Mouse (Mus musculus): Measurements from ENCODE around the gene Colca2.
A peak's percentile ranks its signal among the peaks of the same experiment; 100 is the strongest.

Colca2 gene

DNA sequence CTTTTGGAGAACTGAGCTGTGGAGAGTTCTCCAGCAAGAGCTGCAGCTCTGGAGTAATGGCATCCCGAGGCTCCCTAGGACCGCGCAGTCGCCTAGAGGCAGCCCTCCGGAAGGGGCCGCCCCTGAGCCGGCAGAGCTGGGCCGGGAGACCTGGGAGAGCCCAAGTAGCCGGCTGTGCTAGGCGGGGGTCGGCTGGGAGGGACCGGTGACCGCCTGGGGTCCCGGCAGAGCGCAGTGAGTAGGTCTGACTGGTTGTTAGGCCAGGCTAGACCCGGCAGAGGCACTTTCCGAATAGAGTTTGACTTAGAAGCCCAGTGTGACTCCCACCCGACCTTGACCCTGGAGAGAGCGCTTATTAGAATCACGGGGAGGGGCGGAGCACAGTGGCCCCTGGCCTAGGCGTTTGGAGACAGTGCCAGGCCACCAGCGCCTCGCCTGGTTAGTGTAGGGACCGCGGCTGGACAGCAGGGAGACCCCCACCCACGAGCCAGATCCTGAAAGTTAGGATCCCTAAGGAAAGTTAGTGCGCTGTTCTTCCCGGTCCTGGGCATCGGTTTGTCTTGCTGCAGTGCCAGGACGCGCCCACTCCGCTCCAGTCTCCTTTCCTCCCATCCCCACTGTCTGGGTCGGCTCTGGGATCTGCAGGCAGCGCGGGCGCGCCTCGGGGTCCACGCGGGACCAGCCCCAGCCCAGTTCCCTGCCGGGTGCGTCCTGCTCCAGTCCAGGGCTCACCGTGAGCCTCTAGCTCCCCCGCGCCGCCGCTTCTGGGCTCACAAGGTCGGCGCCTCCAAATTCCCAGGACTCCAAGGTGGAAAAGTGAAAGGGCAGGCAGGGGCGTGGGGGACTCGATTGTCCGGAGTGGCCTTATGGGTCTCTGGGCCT lies at the start of gene Colca2:
Colca2 (minus strand) TSS at position 70 of the 882 bp plus-strand sequence.
- DNase-seq (ENCODE audit: low spot score in 2 of 2): peak; percentile 37 to 71

DNA sequence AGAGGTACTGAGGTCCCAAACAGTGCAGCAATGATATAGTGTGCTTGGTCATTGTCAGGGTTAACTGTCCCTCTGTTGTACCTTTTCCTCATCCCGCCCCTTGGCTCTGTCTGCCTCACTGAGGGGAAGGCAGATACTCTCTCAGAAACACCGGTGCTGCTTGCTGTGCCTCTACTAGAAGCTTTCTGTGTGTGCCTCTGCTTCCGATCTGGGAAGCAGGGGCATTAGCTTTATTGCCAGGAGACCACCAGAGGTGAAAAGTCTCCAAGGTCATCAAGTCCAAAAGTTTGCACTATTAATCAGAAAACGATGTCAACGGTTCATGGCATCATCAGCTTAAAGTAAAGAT lies 49.2 kb upstream of the Colca2 start:
- no peak for DNase-seq (ENCODE audit: low spot score in 2 of 2)

DNA sequence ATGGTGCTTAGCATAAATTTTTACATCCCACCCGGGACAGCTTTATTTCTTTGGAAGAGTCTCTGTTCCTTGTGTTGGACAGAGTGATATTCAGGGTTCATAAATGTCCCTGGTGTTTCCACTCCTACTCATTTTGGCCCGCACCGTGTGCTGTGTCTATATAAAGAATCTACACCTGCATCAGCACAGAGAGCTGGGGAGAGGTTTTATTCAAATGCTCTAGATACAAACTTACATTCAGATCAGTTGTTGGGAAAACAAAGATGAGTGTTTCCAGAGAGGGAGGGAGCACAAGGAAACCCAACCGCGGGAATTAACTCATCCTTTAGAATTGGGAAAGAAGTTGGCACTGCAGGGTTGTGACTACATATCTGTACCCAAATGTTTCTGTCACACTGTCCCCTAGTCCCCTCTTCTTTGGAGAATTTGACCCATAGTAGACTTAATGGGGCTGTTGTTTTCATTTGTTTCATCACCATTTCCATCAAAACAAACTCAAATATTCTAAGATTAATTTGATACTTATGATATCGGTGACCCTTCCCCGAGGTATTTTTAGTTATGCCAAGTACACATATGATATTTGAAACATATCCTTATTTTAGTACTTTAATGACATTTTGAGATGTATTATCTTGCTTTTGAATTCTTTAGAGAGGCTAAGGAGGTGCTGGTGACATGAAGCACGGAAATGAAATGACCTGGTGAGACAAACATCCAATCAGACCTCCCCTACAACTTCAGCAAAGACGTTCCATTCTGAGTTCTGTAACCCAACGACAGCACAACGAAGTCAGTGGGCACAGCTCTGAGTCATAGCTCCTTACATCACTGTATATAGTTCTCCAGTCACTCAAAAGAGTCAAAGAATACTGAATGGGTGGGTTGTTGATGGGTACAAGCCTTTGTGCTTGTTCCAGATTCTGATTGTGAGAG lies 48.5 kb upstream of the Colca2 start:
- DNase-seq (ENCODE audit: low spot score in 2 of 2): no peak

DNA sequence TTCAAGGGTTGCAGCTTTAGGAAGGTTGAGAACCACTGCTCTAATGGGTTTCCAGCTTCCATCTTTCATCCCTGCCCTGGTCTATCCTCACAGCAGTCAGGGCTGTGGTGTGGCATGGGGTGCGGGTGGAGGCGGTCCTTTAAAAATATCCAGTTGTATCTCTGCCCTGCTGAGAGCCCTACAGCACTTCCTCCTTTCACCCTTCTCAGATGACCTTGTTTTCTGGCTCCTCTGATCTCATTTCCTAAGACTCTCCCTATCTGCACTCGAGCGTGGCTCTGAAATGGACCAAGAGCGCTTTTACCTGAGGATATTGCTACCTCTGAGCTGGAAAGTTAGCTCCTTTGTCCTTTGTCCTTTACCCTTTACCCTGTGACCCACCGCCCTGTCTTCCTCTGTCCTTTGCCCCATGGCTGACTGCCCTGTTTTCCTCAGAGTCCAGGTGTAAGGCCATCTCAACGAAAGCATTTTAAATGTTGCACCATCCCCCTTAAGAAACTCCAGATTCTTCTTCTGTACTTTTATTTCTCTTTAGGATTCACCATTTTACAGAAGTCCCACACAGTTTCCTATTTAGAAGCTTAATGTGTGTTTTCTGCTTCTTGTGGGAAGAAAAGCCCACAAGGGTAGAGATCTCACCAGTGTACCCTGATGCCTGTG lies 46.2 kb upstream of the Colca2 start:
- DNase-seq (ENCODE audit: low spot score in 2 of 2): no peak

DNA sequence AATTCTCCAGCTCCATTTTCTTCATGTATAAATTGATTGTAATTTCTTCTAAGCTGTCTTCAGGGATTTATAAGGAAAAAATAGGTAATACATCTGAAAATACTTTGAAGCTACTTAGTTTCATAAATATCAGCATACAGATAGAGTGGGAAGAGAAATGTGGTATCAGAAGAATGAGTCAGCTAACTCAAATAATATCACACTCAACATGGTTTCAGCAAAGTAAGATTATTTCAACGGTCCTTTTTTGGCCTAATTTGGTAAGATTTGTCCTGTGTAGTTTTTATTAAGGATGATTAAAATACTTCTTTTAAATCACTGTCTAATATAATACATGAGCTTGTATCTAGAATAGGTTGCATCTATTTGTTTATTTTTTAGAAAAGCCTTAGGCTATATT lies 41.7 kb upstream of the Colca2 start:
- no peak for DNase-seq (ENCODE audit: low spot score in 2 of 2)

DNA sequence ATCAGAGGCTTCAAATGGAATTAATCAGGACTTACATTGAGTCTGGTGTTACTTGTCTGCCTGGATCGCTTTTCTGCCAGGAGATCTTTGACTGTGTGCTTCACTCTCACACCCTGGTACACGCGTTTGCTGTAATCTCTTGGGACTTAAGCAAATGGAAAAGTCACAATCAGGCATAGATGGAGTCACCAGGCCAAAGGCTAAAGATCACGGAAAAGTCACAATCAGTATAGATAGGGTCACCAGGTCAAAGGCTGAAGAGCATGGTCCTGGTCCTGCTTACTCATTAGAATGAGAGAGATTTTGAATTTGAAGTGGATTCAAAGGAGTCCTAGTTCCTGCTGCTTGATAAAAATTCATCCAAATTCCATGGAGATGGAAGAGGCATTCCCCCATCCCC lies 39.9 kb upstream of the Colca2 start:
- DNase-seq (ENCODE audit: low spot score in 2 of 2): no peak

DNA sequence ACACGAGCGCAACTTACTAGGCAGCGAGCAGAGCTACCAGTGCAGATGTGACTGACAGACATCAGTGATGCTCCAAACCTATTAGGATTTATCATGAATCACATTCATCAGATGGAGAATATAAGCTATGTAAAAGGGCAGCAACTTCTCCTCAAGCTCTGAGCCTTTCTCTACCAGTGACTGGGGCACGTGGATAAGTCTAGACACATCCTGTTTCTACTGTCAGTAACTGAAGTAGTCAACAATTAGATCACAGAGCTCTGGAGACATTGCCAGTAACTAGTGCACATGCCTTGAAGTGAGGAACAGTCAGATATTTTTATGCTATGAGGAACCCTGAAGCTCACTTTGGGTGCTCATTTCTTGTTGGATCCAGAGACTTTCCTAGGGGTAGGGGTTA lies 39.0 kb upstream of the Colca2 start:
- no peak for DNase-seq (ENCODE audit: low spot score in 2 of 2)

DNA sequence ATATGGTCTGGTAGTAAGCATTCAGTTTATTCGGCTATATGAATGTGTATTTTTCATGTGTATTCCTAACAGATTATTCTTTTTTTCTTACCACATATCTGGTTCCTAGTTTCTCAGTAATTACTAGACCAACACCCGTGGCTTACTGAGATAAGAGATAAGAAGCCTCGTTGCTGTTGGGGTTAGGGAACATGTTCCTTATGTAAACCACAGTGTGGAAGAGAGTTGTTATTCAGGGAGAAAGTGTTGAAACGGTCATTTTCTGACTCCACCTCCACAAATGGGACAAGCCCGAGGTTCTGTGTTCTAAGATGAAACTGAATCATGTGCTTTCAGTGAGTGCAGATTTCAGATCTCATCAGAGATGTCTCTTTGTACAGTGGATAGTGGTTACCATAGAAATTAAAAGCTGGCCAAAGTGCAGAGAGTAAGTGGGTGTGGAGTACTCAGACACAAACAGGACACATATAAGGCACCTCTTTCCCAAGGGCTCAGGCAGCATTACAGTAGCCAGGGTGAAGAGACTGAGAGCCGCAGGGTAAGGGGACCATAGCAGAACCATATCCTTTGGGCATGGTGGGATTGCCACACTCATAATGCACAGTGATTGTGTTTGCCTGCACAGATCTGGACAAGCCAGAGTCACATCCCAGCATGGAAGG lies 37.2 kb upstream of the Colca2 start:
- no peak for DNase-seq (ENCODE audit: low spot score in 2 of 2)

DNA sequence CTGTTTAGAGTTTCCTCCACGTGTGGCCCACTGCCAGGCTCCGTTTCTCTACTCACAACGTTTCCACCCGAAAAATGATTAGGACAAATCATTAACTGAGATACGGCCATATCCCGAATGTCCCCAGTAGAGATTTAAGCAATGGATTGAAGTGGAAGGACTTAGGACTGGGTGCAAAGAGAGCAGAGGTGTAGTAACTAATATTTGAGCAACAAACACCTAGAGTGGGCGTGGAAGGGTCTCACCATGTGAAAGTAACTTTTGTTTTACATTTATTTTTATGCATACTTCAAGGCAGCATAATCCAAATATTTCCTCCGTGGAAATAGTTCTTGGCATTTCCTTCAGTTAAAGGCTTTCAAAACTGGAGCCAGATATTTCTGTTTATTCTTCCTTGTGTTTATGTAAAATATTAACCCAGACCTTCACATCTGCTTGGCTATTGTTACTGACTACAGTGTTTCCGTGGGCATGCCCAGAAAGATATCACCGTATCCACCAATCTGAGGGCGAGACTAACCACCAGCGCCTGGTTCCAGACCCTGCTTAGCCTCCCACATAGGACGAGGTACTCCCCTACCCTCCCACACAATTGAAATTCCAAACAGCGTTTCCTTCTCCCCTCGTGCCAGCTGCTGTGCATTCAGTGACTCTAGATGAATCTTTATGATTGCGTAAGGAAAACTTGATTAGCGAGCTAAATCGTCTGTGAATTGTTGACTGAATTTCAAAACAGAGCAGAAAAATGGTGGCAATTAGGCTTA lies 34.4 kb upstream of the Colca2 start:
- no peak for DNase-seq (ENCODE audit: low spot score in 2 of 2)

DNA sequence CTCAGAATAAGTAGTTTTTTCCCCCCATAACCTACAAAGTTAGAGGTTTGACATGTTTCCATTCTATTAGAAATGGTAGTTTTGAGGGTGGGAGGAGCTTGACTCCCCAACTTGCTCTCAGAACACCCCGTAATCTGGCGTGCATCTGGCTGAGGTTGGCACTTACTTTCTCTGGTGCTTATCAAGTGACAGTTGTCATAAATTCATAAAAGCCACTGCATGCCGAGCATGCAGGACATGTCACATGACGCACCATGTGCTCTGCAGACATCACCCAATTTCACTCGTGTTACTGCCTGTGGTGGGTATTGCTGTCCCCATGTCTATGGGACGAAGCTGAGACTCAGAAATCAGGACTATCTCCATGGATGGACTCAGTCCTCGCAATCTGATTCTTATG lies 32.1 kb upstream of the Colca2 start:
- no peak for DNase-seq (ENCODE audit: low spot score in 2 of 2)

DNA sequence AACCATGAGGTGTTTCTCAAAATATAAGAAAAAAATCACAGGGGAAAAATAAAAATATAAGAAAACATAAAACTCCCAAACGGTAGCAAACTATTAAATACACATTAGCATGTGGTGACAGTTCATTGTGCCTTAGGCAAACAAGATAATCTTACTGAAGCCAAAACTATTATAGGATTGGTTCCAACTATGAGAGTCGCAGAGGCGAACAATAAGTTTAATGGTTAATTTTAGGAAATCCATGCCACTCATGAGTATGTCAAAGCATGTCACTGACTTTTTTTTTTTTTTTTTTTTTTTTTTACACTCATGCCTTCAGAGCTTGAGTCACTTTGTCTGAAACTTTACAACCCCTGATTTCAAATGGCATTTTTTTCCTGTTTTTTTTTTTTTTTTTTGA lies 28.0 kb upstream of the Colca2 start:
- DNase-seq (ENCODE audit: low spot score in 2 of 2): no peak

DNA sequence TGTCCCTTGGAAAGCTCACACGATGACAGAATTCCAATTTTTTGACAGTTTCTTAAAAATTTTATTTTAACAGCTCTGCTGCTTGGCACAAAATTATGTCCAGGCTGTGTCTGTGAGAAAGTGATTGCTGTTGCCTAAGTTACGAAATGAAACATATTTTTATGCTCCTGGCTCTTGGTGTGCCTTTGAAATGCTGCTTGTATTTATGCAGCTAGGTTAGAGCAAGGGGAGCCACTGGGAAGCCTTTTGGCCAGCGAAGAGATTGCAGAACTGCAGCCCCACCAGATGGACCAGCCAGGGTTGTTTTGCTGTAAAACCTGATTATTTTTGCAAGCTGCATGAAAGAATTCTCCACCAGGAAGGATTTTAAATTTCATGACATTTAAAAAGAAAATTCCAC lies 26.8 kb upstream of the Colca2 start:
- DNase-seq (ENCODE audit: low spot score in 2 of 2): no peak

DNA sequence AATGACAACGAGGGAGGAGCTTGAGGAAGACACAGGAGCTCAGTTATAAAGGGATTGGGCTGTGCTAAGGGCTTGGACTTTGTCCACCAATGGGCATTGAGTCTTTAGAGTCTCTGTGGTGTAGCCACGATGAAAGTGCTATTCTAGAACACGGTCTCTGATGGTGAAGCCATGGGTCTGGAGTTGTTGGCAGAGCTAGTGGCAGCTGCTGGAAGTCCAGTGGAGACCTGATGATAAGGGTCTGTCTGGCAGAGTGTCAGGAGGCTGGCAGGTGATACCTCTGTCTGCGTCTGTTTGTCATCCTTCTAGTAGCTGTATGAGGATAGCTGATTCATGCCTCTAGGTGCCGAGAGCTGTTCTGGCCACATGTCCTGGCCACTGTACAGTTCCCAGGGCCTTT lies 25.6 kb upstream of the Colca2 start:
- no peak for DNase-seq (ENCODE audit: low spot score in 2 of 2)

DNA sequence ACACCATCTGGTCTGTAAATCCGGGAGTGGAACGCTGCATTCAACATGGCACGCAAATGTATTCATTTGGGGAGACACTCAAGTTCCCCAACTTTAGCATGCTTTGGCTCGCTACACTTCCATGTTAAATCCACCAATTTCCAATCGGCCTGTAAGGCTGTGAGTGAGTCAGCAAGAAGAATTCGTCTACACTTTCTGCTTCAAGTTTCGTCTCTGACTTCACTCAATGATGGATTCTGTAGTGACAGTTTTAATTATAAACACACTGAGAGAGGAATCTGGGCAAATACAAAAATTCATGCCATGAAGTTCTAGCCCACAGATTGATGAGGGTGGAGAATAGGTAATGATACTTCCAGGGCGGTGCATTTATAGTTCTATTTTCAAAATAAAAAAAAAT lies 15.2 kb upstream of the Colca2 start:
- DNase-seq (ENCODE audit: low spot score in 2 of 2): no peak

DNA sequence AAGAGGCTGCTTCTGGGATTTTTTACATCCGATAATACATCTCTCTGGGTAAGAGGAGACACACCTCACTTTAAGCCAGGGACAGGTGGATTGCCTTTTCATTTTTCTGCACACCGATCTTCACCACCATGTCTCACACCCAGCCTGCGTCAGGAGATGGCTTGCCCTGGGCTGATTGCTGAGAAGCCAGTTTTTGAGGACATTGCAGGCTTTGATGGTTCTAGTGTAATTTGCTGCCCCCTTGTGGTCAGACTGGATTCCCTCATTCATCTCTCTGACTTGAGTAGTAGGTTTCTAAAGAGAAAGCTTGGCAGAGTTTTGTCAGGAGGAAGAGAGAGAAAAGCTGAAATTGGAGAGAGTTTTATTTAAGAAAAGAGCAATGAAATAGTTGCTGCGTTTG lies 14.3 kb upstream of the Colca2 start:
- DNase-seq (ENCODE audit: low spot score in 2 of 2): peak; percentile 65 to 78

DNA sequence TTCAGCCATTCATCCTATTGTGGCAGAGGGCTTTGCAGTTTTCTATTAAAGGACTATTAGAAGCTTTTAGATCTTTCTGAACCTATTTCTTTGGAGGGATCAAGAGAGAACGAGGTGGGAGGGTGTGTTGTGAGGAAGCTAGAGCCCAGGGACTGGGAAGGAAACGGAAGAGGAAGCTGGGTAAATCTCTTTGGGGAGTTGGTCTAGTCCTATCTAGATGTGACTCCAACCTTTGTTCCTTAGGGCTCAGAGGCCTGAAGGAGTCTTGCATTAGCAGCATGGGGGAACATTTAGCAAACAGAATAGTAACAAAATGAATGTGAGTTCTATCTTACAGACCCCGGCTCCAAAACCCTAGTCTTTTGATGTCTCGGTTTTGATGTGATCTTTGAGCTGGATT lies 12.6 kb upstream of the Colca2 start:
- no peak for DNase-seq (ENCODE audit: low spot score in 2 of 2)

DNA sequence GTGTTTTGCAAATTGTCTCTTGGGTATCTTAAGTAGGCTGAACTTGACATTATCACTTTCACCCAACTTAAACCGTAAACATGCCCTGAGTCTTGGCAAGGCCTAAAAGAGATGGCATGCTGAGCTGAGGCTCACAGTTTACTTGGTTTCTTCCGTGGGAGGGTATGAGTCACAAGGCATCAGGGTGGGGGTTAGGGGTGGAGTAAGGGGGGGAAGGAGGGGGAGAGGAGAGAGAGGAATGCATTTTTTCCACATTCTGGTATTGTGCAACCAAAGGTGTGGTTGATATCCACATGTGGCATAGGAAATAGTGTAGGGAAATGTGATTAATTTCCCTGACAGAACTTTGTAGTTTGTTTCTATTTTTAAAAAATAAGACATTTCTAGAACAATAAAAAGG lies 7.7 kb upstream of the Colca2 start:
- no peak for DNase-seq (ENCODE audit: low spot score in 2 of 2)

DNA sequence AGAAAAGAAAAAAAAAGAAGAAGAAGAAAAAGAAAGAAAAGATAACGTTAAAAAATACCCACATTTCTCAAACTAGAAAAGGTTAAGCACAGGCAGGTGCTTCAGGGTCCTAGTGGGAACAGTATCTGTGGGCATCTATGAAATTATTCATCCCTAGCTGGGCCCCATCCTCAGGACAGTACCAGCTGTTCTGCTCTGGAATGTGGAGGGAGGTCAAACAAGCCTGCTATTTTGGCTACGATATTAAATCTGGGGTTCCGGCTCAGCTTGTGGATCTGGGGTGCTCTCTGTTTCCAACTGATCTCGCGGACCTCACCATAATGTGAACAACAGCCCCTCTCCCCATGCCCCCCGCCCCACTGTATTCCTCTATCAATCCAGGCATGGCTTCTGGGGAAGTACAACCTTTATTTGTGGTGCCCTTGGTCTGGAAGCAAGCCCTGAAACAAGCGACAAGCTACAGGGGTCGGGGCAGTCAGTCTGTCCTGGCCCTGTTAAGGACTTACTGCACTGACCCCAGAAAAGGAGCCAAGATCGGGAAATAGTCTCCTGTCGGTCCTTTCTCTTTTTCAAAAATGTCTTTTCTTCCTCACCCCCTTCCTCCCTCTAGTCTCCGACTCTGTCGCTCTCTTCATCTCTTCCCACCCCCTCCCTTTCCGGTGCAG lies 403 bp downstream of the Colca2 start:
- DNase-seq (ENCODE audit: low spot score in 2 of 2): no peak

DNA sequence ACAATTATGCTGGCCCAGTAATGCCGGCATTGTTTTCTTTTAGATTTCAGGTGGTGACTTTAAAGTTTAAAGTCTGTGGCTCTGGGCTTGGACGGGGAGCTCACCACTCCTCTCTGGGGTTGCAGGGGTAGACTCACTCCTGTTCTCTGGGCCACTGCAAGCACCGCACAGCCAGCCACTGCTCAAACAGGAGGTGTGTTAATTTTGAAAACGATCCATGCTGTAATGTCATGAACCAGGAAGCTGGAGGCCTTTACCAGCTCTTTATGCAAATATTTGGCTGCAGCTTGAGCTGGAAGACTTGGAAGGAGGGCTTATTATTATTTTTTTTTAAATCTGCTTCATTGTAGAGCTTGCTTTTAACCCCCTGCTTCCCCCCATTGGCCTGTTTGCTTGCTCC lies 3.7 kb downstream of the Colca2 start:
- DNase-seq (ENCODE audit: low spot score in 2 of 2): no peak

DNA sequence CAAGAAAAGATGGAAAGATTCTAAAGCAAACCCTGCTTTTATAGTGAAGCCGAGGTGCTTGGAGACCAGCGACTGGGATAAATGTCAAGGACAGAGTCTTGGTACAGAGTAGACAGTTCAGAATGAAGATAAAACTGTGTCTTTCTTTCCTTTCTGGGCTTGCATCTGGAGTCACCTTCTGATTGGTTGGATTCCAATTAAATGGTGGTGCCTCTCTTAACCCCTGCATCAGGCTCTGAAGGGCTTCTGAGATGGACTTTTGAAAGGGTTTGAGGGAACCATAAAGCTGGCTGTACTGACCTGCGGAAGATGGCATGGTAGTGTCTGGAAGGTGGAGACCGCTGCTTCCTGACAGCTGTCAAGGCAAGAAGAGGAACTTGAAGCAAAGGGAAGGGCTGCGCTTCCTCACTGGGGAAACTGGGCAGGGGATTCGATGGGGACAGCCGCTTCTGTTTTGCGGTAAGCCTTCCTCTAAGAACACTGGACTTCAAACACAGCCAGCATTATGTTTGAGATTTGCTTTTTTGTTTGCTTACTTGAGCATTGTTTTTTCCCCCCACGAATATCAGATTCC lies 4.7 kb downstream of the Colca2 start:
- no peak for DNase-seq (ENCODE audit: low spot score in 2 of 2)

Data from cerebellum, postnatal 4 days (tissue).